Mouse (Mus musculus): ENCODE results near the gene Mrps18b. TPM values are rescaled to one million over a fixed set of nuclear protein-coding genes. Genes with fewer than 3 reads are reported as not detected.
"Not testable (repeated sequence)": the region's sequence is repeated elsewhere in the genome, so short reads cannot be mapped to it uniquely, and the experiment has no call there.

Mrps18b gene
- polyA plus RNA-seq, 1 experiment from 2014 or later: 89.1 TPM

GRCm38 (mm10) chr17:35939108-35939507 is 22.9 kb upstream of the Mrps18b start:
- H3K27me3 ChIP-seq (ENCODE audit: insufficient read depth, low read length): no peaks in the 10 kb centered on the region
- no peak for DNase-seq
- H3K9me3 ChIP-seq (ENCODE audit: low read depth, low read length): no peaks in the 10 kb centered on the region
- no peak overlapping the region for H3K9ac ChIP-seq
- no peaks in the 10 kb centered on the region for H3K36me3 ChIP-seq (ENCODE audit: insufficient read depth)
- H3K4me2 ChIP-seq: no peak overlapping the region
- no peak overlapping the region for H3K27ac ChIP-seq (ENCODE audit: low read depth)
- 37% methylated on average over 2 of the region's 2 CpGs for whole genome bisulfite sequencing
- no peaks in the 10 kb centered on the region for H3K4me1 ChIP-seq (ENCODE audit: insufficient read depth)
- no peak overlapping the region for H3K4me3 ChIP-seq (ENCODE audit: low read depth, low read length)
- no peak for TF ChIP-seq CTCF (IDR thresholded peaks at IDR 0.05; ENCODE audit: low read depth)
- ATAC-seq (ENCODE audit: insufficient read depth): no peak

GRCm38 (mm10) chr17:35937700-35938348 is 21.6 kb upstream of the Mrps18b start:
- peak; percentile 72 for DNase-seq
- no peaks in the 10 kb centered on the region for H3K36me3 ChIP-seq (ENCODE audit: insufficient read depth)
- 0 out of 2 replicates have a peak, but pooled peaks have one; percentile 69 for ATAC-seq (ENCODE audit: insufficient read depth)
- WGBS: 36% methylated on average over 2 of the region's 2 CpGs
- no peaks in the 10 kb centered on the region for H3K9me3 ChIP-seq (ENCODE audit: low read depth, low read length)
- no peaks in the 10 kb centered on the region for H3K27me3 ChIP-seq (ENCODE audit: insufficient read depth, low read length)
- H3K4me2 ChIP-seq: no peak overlapping the region
- TF ChIP-seq CTCF (IDR thresholded peaks at IDR 0.05; ENCODE audit: low read depth): peak; percentile 85
- no peak overlapping the region for H3K4me3 ChIP-seq (ENCODE audit: low read depth, low read length)
- H3K9ac ChIP-seq: no peak overlapping the region
- H3K27ac ChIP-seq (ENCODE audit: low read depth): no peak overlapping the region
- H3K4me1 ChIP-seq (ENCODE audit: insufficient read depth): no peaks in the 10 kb centered on the region

GRCm38 (mm10) chr17:35935763-35936162 is 19.6 kb upstream of the Mrps18b start:
- H3K4me3 ChIP-seq (ENCODE audit: low read depth, low read length); DNase-seq; H3K36me3 ChIP-seq (ENCODE audit: insufficient read depth); H3K27ac ChIP-seq (ENCODE audit: low read depth); H3K4me2 ChIP-seq; H3K4me1 ChIP-seq (ENCODE audit: insufficient read depth); H3K27me3 ChIP-seq (ENCODE audit: insufficient read depth, low read length); H3K9ac ChIP-seq; H3K9me3 ChIP-seq (ENCODE audit: low read depth, low read length); ATAC-seq (ENCODE audit: insufficient read depth): not testable (repeated sequence)
- 80% methylated on average over 14 of the region's 14 CpGs for WGBS

GRCm38 (mm10) chr17:35932608-35933007 is 16.4 kb upstream of the Mrps18b start:
- Histone ChIP-seq H3K4me1 (ENCODE audit: insufficient read depth) (no peaks in the 10 kb centered on the region), H3K9me3 (ENCODE audit: low read depth, low read length) (no peaks in the 10 kb centered on the region), H3K4me3 (ENCODE audit: low read depth, low read length) (no peak overlapping the region), H3K27ac (ENCODE audit: low read depth) (no peak overlapping the region), H3K36me3 (ENCODE audit: insufficient read depth) (peaks cover 39% of the 10 kb centered on the region), H3K4me2 (no peak overlapping the region), H3K9ac (no peak overlapping the region), H3K27me3 (ENCODE audit: insufficient read depth, low read length) (no peaks in the 10 kb centered on the region)
- ATAC-seq (ENCODE audit: insufficient read depth) (no peak), DNase-seq (no peak)
- no peak for TF ChIP-seq CTCF (IDR thresholded peaks at IDR 0.05; ENCODE audit: low read depth)
- 88% methylated on average over 4 of the region's 4 CpGs for WGBS

- Histone ChIP-seq H3K4me1 (ENCODE audit: insufficient read depth) (no peaks in the 10 kb centered on the region), H3K36me3 (ENCODE audit: insufficient read depth) (peaks cover 57% of the 10 kb centered on the region), H3K4me2 (no peak overlapping the region), H3K27ac (ENCODE audit: low read depth) (no peak overlapping the region), H3K27me3 (ENCODE audit: insufficient read depth, low read length) (no peaks in the 10 kb centered on the region), H3K9me3 (ENCODE audit: low read depth, low read length) (no peaks in the 10 kb centered on the region), H3K9ac (no peak overlapping the region), H3K4me3 (ENCODE audit: low read depth, low read length) (no peak overlapping the region)
- TF ChIP-seq CTCF (IDR thresholded peaks at IDR 0.05; ENCODE audit: low read depth): no peak
- ATAC-seq (ENCODE audit: insufficient read depth): 0 out of 2 replicates have a peak, but pooled peaks have one; percentile 39
- 95% methylated on average over 12 of the region's 12 CpGs for WGBS
- no peak for DNase-seq
Observed at GRCm38 (mm10) chr17:35930627-35931026, 14.4 kb upstream of the Mrps18b start.

- ATAC-seq (ENCODE audit: insufficient read depth): no peak
- H3K4me2 ChIP-seq: no peak overlapping the region
- H3K4me3 ChIP-seq (ENCODE audit: low read depth, low read length): no peak overlapping the region
- no peaks in the 10 kb centered on the region for H3K9me3 ChIP-seq (ENCODE audit: low read depth, low read length)
- no peak for TF ChIP-seq CTCF (IDR thresholded peaks at IDR 0.05; ENCODE audit: low read depth)
- peaks cover 68% of the 10 kb centered on the region for H3K36me3 ChIP-seq (ENCODE audit: insufficient read depth)
- no peaks in the 10 kb centered on the region for H3K27me3 ChIP-seq (ENCODE audit: insufficient read depth, low read length)
- no peak overlapping the region for H3K27ac ChIP-seq (ENCODE audit: low read depth)
- H3K4me1 ChIP-seq (ENCODE audit: insufficient read depth): no peaks in the 10 kb centered on the region
- H3K9ac ChIP-seq: no peak overlapping the region
- WGBS: 87% methylated on average over 2 of the region's 2 CpGs
- DNase-seq: no peak
Observed at GRCm38 (mm10) chr17:35929534-35929933, 13.3 kb upstream of the Mrps18b start.

- Histone ChIP-seq H3K36me3 (ENCODE audit: insufficient read depth) (peaks cover 80% of the 10 kb centered on the region), H3K27me3 (ENCODE audit: insufficient read depth, low read length) (no peaks in the 10 kb centered on the region), H3K9ac (no peak overlapping the region), H3K27ac (ENCODE audit: low read depth) (no peak overlapping the region), H3K4me1 (ENCODE audit: insufficient read depth) (no peaks in the 10 kb centered on the region), H3K9me3 (ENCODE audit: low read depth, low read length) (no peaks in the 10 kb centered on the region), H3K4me2 (no peak overlapping the region), H3K4me3 (ENCODE audit: low read depth, low read length) (no peak overlapping the region)
- no peak for TF ChIP-seq CTCF (IDR thresholded peaks at IDR 0.05; ENCODE audit: low read depth)
- ATAC-seq (ENCODE audit: insufficient read depth): no peak
- WGBS: 28% methylated on average over 1 of the region's 1 CpGs
- DNase-seq: no peak
Observed at GRCm38 (mm10) chr17:35927471-35927870, 11.3 kb upstream of the Mrps18b start.

Data from lung, embryonic 14.5 days (tissue).